Mouse (Mus musculus) spleen, adult 2 months (tissue): ENCODE results near the gene Sept5. TPM values are rescaled to one million over a fixed set of nuclear protein-coding genes. Genes with fewer than 3 reads are reported as not detected.

ENCODE experiments used
- DNase-seq, 2 experiments: peaks; one replicate each; pipeline versions ENCODE4 v3.0.0 to v3.0.0-alpha.2; 2012 to 2021; ENCODE audit warnings: low spot score in 2 of 2, low read depth in 1 of 2
- H3K27ac ChIP-seq: fragments of 200-500 bp; 2 replicates; pipeline ENCODE4 v1.5.1; 2012; ENCODE audit warnings: low read length, inconsistent platforms; ENCODE audit not compliant: insufficient read depth
- H3K27me3 ChIP-seq: fragments of 200-500 bp; 2 replicates; pipeline ENCODE4 v1.6.1; 2012; ENCODE audit warnings: mild to moderate bottlenecking, moderate library complexity, low read length, inconsistent platforms; ENCODE audit not compliant: control insufficient read depth, insufficient read depth
- H3K36me3 ChIP-seq: fragments of 200-500 bp; 2 replicates; pipeline ENCODE4 v1.6.1; 2012; ENCODE audit warnings: mild to moderate bottlenecking, low read length, inconsistent platforms; ENCODE audit not compliant: control insufficient read depth, insufficient read depth
- H3K4me1 ChIP-seq: fragments of 200-500 bp; 2 replicates; pipeline ENCODE4 v1.6.1; 2011; ENCODE audit warnings: inconsistent platforms; ENCODE audit not compliant: control insufficient read depth, insufficient read depth, insufficient read length
- H3K4me3 ChIP-seq: fragments of 200-500 bp; 2 replicates; pipeline ENCODE4 v1.5.1; 2011; ENCODE audit warnings: mild to moderate bottlenecking, inconsistent platforms; ENCODE audit not compliant: insufficient read depth, insufficient read length; ENCODE audit errors: extremely low read depth
- CTCF ChIP-seq: fragments of 200-500 bp; IDR thresholded peaks from 2 replicates; pipeline ENCODE4 v1.5.1; 2011; ENCODE audit warnings: mild to moderate bottlenecking, inconsistent platforms; ENCODE audit not compliant: insufficient read depth, insufficient read length, insufficient replicate concordance; ENCODE audit errors: extremely low read depth
- POLR2A ChIP-seq: fragments of 200-500 bp; IDR thresholded peaks from 2 replicates; pipeline ENCODE4 v1.6.1; 2011; ENCODE audit warnings: low read depth, low read length, inconsistent platforms
- WGBS: fragments of 180-500 bp; shearing (Covaris S2); methylation state at CpG from one replicate; pipeline ENCODE4 v1.1.7; 2018; 5-methylcytosine and 5-hydroxymethylcytosine counted together
- polyA plus RNA-seq: library from polyadenylated mRNA; depleted of rRNA; stranded (reverse); fragments of >200 nt; gene quantifications from 2 replicates; pipeline ENCODE4 v1.2.3, GENCODE M21; 2012

Gene Sept5
- polyA plus RNA-seq, 1 experiment, result 1.9 TPM

- 82% methylated on average over 4 of the region's 4 CpGs for WGBS
- no peak for TF ChIP-seq CTCF
- TF ChIP-seq POLR2A, result no peak
- Histone ChIP-seq H3K27me3 (no peaks in the 10 kb centered on the region), H3K4me1 (no peaks in the 10 kb centered on the region), H3K36me3 (no peaks in the 10 kb centered on the region), H3K4me3 (no peak overlapping the region), H3K27ac (no peak overlapping the region)
- DNase-seq, result no peak
These were observed 28.8 kb upstream of the Sept5 start for GRCm38 (mm10) chr16:18658597-18658996.

- H3K36me3 ChIP-seq, result no peaks in the 10 kb centered on the region
- H3K4me1 ChIP-seq, result no peaks in the 10 kb centered on the region
- 24% methylated on average over 5 of the region's 5 CpGs for WGBS
- TF ChIP-seq CTCF (no peak), POLR2A (no peak)
- H3K4me3 ChIP-seq, result no peak overlapping the region
- no peak overlapping the region for H3K27ac ChIP-seq
- no peaks in the 10 kb centered on the region for H3K27me3 ChIP-seq
- no peak for DNase-seq
These were observed 25.8 kb upstream of the Sept5 start for GRCm38 (mm10) chr16:18655372-18656098.

- DNase-seq, result no peak
- 87% methylated on average over 6 of the region's 6 CpGs for WGBS
- no peak overlapping the region for H3K4me3 ChIP-seq
- H3K27me3 ChIP-seq, result no peaks in the 10 kb centered on the region
- H3K4me1 ChIP-seq, result no peaks in the 10 kb centered on the region
- H3K27ac ChIP-seq, result no peak overlapping the region
- H3K36me3 ChIP-seq, result no peaks in the 10 kb centered on the region
- TF ChIP-seq CTCF (no peak), POLR2A (no peak)
These were observed 23.8 kb upstream of the Sept5 start for GRCm38 (mm10) chr16:18653290-18654160.

- TF ChIP-seq CTCF, result no peak
- TF ChIP-seq POLR2A, result no peak
- no peaks in the 10 kb centered on the region for H3K4me1 ChIP-seq
- DNase-seq, result no peak
- no peaks in the 10 kb centered on the region for H3K27me3 ChIP-seq
- no peaks in the 10 kb centered on the region for H3K36me3 ChIP-seq
- H3K4me3 ChIP-seq, result no peak overlapping the region
- WGBS, result 81% methylated on average over 3 of the region's 3 CpGs
- H3K27ac ChIP-seq, result no peak overlapping the region
These were observed 19.4 kb upstream of the Sept5 start for GRCm38 (mm10) chr16:18649126-18649525.

- no peaks in the 10 kb centered on the region for H3K4me1 ChIP-seq
- 82% methylated on average over 6 of the region's 6 CpGs for WGBS
- no peak for DNase-seq
- TF ChIP-seq POLR2A, result no peak
- TF ChIP-seq CTCF, result no peak
- no peak overlapping the region for H3K4me3 ChIP-seq
- H3K27ac ChIP-seq, result no peak overlapping the region
- no peaks in the 10 kb centered on the region for H3K36me3 ChIP-seq
- H3K27me3 ChIP-seq, result no peaks in the 10 kb centered on the region
These were observed 15.6 kb upstream of the Sept5 start for GRCm38 (mm10) chr16:18645329-18645728.

GRCm38 (mm10) chr16:18644485-18644884, 14.7 kb upstream of the Sept5 start:
- Histone ChIP-seq H3K4me3 (no peak overlapping the region), H3K4me1 (no peaks in the 10 kb centered on the region), H3K27ac (no peak overlapping the region), H3K27me3 (no peaks in the 10 kb centered on the region), H3K36me3 (no peaks in the 10 kb centered on the region)
- DNase-seq, result no peak
- no peak for TF ChIP-seq CTCF
- TF ChIP-seq POLR2A, result no peak
- 83% methylated on average over 4 of the region's 4 CpGs for WGBS

GRCm38 (mm10) chr16:18643406-18643998, 13.7 kb upstream of the Sept5 start:
- no peaks in the 10 kb centered on the region for H3K36me3 ChIP-seq
- no peak for DNase-seq
- WGBS, result 78% methylated on average over 11 of the region's 11 CpGs
- H3K4me1 ChIP-seq, result no peaks in the 10 kb centered on the region
- no peak for TF ChIP-seq CTCF
- TF ChIP-seq POLR2A, result no peak
- no peak overlapping the region for H3K27ac ChIP-seq
- no peak overlapping the region for H3K4me3 ChIP-seq
- no peaks in the 10 kb centered on the region for H3K27me3 ChIP-seq
